Mouse (Mus musculus): ENCODE data around the gene Hist1h2ba.

Hist1h2ba gene

DNA sequence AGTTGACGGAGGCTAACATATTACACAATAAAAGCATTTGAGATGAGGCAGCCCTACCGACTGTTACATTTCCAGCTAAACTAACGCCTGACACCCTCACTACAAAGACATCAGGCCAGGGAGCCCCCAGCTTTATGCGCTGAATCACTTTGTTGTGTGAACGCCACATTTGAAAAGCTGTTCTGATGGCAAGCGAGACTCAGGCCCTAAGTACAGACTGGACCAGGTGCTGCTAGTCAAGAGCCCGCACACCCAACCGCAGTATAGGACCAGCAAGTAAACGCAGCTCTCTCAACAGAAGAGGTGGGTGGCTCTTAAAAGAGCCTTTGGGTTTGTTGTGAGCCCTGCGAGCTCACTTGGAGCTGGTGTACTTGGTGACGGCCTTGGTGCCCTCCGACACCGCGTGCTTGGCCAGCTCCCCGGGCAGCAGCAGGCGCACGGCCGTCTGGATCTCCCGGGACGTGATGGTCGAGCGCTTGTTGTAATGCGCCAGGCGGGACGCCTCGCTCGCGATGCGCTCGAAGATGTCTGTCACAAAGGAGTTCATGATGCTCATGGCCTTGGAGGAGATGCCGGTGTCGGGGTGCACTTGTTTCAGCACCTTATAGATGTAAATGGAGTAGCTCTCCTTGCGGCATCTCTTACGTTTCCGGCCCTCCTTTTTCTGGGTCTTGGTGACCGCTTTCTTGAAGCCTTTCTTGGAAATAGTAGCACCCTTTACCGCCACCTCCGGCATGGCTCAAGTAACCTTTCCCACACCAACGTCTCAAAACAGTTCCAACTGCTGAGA, at the start of gene Hist1h2ba:
TSS of gene Hist1h2ba (minus strand) at position 736 of the 790 bp plus-strand sequence.
- Histone ChIP-seq H3K27me3 (ENCODE audit: control insufficient read depth, insufficient read depth, low read length, poor library complexity, severe bottlenecking) (no peaks in the 10 kb centered on the region), H3K36me3 (ENCODE audit: control insufficient read depth, insufficient read depth, low read length, poor library complexity, severe bottlenecking) (no peaks in the 10 kb centered on the region)
- DNase-seq (ENCODE audit: low read depth, low spot score): no peak

DNA sequence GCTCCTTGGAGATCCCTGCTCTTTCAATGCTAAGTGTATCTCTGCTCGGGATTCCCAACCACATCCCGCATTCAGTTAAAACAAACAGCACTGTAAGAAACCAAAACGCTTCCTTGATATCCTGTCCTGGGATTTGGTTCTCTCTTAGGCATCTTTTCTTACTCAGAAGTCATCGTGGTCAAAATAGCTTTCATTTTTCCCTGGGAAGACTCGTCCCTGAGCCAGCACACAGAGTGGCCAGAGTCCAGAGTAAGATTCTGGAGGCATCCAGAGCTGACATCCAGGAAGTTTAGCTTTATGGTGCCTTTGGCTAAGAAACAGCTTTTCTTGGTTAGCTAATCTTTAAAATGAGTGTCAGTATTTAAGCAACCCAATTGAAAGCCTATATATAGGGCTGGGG, 38.3 kb upstream of the Hist1h2ba start:
- no peak for DNase-seq (ENCODE audit: low read depth, low spot score)
- no peaks in the 10 kb centered on the region for H3K36me3 ChIP-seq (ENCODE audit: control insufficient read depth, insufficient read depth, low read length, poor library complexity, severe bottlenecking)
- no peaks in the 10 kb centered on the region for H3K27me3 ChIP-seq (ENCODE audit: control insufficient read depth, insufficient read depth, low read length, poor library complexity, severe bottlenecking)

DNA sequence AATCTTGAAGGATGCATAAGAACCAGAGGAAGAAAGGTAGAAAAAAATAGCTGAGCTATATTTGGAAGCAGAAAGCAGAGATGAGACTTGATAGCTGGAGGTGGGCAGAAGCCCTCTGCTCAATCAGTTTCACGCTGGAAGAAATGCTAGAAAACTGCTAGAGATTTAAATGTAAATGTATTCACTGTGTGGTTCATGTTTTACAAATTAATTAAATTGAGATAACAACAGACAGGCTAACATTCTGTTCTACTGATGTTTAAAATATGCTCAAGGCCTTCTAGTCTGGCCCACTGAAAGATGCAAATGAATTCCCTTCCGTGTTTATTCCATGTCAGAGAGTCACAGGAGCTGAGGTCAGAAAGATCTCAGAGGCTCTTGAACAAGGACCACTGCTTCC, 37.9 kb upstream of the Hist1h2ba start:
- no peak for DNase-seq (ENCODE audit: low read depth, low spot score)
- no peaks in the 10 kb centered on the region for H3K36me3 ChIP-seq (ENCODE audit: control insufficient read depth, insufficient read depth, low read length, poor library complexity, severe bottlenecking)

DNA sequence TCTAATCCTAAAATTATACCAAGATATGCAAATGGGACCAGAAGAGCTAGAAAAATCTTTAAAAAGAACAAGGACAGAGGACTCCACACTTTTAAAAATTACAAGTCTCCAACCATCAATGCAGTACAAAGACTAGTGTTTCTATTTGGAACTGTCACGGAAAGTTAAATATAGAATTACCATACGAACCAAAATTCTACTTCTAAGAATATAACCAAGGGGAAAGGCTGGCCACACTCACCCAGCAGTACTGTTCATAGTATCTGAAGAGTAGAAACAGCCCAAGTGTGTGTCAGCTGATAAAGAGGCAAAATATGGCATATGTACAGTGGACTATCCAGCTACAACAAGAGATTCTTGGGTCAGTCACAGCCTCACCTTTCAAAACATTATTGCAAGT, 31.0 kb upstream of the Hist1h2ba start:
- Histone ChIP-seq H3K36me3 (ENCODE audit: control insufficient read depth, insufficient read depth, low read length, poor library complexity, severe bottlenecking) (no peaks in the 10 kb centered on the region), H3K27me3 (ENCODE audit: control insufficient read depth, insufficient read depth, low read length, poor library complexity, severe bottlenecking) (no peaks in the 10 kb centered on the region)
- no peak for DNase-seq (ENCODE audit: low read depth, low spot score)

More for the DNA sequence above, 37.9 kb upstream of the Hist1h2ba start:
- H3K27me3 ChIP-seq (ENCODE audit: control insufficient read depth, insufficient read depth, low read length, poor library complexity, severe bottlenecking): no peaks in the 10 kb centered on the region

DNA sequence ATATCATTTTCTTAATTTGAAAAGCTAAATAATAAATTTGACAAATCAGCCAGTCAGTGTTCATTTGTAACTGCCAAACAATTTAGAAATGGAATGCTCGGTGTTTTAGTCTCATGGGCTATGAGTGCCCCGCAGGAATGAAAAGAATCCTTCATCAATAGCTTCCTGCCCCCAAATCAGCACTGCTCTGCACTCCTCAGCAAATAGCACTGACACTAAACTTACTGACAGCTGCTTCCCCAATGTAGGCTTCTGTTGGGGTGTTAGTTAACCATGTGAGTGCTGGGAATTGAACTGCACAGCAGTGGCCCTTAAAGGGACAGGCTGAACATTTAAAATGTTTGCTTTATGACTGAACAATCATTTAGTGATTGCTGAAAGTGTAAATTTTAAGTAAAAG, 25.8 kb upstream of the Hist1h2ba start:
- no peak for DNase-seq (ENCODE audit: low read depth, low spot score)

DNA sequence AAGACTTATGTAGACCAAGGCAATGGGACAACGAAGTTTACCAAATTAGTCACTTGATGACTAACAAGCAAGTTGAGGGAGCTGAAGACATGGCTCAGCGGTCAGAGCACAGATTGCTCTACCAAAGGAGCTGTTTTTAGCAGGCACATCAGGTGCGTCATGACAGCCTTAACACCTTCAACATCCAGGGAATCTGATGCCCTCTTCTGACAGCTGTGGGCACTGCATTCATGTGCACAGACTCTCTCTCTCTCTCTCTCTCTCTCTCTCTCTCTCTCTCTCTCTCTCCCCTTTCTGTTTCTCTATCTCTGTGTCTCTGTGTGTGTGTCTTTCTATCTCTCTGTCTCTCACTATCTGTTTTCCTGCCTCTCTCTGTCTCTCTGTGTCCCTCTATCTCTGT, 17.0 kb upstream of the Hist1h2ba start:
- H3K36me3 ChIP-seq (ENCODE audit: control insufficient read depth, insufficient read depth, low read length, poor library complexity, severe bottlenecking): no peaks in the 10 kb centered on the region
- peak; percentile 85 for DNase-seq (ENCODE audit: low read depth, low spot score)
- no peaks in the 10 kb centered on the region for H3K27me3 ChIP-seq (ENCODE audit: control insufficient read depth, insufficient read depth, low read length, poor library complexity, severe bottlenecking)

More for the DNA sequence above, 25.8 kb upstream of the Hist1h2ba start:
- Histone ChIP-seq H3K36me3 (ENCODE audit: control insufficient read depth, insufficient read depth, low read length, poor library complexity, severe bottlenecking) (no peaks in the 10 kb centered on the region), H3K27me3 (ENCODE audit: control insufficient read depth, insufficient read depth, low read length, poor library complexity, severe bottlenecking) (no peaks in the 10 kb centered on the region)

DNA sequence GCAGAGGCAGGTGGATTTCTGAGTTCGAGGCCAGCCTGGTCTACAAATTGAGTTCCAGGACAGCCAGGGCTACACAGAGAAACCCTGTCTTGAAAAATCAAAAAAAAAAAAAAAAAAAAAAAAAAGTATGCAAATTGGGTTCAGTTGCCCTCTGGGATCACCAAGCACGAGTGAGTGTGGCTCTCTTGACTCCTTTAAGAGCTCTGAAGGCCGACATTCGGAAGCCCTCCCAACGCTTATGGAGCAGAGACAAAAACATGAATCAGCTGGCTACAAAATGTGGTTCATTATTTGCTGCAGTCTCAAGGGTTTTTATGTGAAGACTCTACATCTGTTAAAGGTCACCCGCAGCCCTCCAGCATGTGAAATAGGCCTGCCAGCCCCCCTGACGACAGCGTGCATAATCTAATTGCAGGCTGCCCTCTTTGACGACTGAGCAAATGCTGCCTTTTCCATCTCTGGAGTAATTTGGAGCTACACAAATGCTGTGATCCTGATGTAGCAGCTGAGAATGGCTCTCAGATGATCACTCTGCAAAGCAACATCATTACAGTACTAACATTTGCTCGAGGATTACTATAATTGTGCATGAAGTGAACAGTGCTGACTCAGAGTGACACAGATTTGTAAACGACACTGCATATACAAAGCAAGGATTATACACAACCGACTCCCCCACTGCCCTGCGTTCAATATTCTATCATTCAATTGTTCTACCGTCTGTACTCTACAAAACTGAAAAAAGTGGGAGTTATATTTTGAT, 15.7 kb upstream of the Hist1h2ba start:
- no peaks in the 10 kb centered on the region for H3K36me3 ChIP-seq (ENCODE audit: control insufficient read depth, insufficient read depth, low read length, poor library complexity, severe bottlenecking)
- DNase-seq (ENCODE audit: low read depth, low spot score): no peak
- H3K27me3 ChIP-seq (ENCODE audit: control insufficient read depth, insufficient read depth, low read length, poor library complexity, severe bottlenecking): no peaks in the 10 kb centered on the region

DNA sequence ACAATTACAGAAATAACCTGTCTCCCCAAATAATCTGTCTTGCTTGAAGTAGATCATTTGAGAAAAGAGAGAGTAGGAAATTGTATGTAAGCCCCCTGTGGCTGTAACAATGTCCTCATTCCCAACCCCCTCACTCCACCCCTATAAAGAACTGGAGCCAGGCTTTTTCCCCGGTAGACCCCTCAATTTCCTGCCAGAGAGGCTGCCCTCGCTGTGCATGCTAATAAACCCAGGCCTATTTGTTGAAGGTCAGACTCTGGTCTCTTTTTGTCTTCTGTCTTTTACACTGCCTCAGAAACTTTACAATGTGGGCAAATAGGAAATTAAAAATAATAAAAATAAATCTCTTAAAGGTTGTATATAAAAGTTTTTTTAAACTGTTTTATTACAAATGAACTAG, 12.3 kb upstream of the Hist1h2ba start:
- H3K36me3 ChIP-seq (ENCODE audit: control insufficient read depth, insufficient read depth, low read length, poor library complexity, severe bottlenecking): no peaks in the 10 kb centered on the region
- DNase-seq (ENCODE audit: low read depth, low spot score): no peak
- H3K27me3 ChIP-seq (ENCODE audit: control insufficient read depth, insufficient read depth, low read length, poor library complexity, severe bottlenecking): no peaks in the 10 kb centered on the region

DNA sequence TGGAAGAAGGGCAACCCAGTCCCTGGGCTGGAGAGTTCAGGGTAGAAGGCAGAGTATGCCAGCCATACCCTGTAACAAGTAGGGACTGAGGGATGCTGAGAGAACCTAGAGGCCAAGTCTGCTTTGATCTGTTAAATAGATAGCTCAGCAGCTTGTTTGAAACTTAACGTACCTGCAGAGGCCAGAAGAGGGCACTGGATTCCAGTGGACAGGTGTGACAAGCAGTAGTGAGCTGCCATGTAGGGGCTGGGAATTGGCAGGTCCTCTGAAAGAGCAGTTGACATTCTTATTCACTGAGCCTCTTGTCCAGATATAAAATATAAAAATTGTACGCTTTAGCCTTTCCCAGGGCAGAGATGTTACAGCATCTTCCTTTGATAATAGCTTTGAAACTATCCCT, 8.9 kb upstream of the Hist1h2ba start:
- Histone ChIP-seq H3K27me3 (ENCODE audit: control insufficient read depth, insufficient read depth, low read length, poor library complexity, severe bottlenecking) (no peaks in the 10 kb centered on the region), H3K36me3 (ENCODE audit: control insufficient read depth, insufficient read depth, low read length, poor library complexity, severe bottlenecking) (no peaks in the 10 kb centered on the region)
- peak; percentile 48 for DNase-seq (ENCODE audit: low read depth, low spot score)

DNA sequence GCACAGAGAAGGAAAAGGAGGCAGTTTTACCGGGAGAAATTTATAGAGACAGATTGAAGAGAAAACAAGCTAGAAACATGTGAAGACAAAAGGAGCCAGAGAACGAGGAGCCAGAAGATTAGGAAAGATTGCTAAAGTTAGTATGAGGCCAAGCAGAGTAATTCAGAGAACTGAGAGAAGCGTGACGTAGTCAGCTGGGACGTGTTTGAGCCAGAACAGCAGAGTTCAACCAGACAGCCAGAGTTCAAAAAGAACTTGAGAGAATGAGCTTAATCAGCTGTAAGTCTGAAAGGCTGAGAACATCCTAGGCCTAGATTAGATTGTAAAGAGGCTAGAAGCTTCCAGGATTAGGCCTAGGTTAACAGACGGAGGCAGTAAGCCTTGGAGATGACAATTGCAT, 6.3 kb upstream of the Hist1h2ba start:
- Histone ChIP-seq H3K27me3 (ENCODE audit: control insufficient read depth, insufficient read depth, low read length, poor library complexity, severe bottlenecking) (no peaks in the 10 kb centered on the region), H3K36me3 (ENCODE audit: control insufficient read depth, insufficient read depth, low read length, poor library complexity, severe bottlenecking) (no peaks in the 10 kb centered on the region)
- DNase-seq (ENCODE audit: low read depth, low spot score): no peak

DNA sequence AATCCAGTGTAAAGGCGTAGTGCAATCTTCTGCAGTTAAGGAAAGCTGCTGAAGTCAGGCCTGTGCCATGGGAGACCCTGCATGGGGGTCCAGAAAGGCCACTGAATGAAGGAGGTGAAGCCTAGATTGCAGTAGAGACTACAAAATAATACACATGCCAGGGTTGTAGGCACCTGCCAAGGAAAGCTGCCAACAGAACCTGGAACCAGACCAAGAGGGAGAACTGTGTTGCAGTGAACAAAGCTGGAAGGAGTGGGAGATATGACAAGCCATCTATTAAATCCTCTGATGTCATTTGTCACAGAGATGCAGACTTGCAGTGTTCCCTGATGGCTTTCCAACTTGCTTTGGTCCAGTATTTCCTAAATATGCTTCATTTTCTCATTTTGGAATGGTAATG, 4.7 kb upstream of the Hist1h2ba start:
- DNase-seq (ENCODE audit: low read depth, low spot score): no peak
- no peaks in the 10 kb centered on the region for H3K27me3 ChIP-seq (ENCODE audit: control insufficient read depth, insufficient read depth, low read length, poor library complexity, severe bottlenecking)

DNA sequence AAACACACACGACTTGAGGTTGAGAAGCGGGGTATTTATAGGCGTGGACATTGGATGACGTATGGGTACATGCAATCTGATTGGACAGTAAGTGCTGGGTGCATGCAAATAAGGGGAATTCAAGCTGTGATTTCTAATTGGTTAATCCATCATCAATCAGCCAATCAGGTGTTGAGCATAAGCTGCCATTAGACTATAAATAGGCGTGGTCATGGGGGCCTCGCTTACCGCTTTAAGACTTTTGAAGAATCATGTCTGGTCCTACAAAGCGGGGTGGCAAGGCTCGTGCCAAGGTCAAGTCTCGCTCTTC, 210 bp upstream of the Hist1h2ba start, which contains the start of gene Hist1h2aa:
TSS of gene Hist1h2aa (plus strand) at position 252 of the 310 bp plus-strand sequence.
- no peaks in the 10 kb centered on the region for H3K36me3 ChIP-seq (ENCODE audit: control insufficient read depth, insufficient read depth, low read length, poor library complexity, severe bottlenecking)
- no peak for DNase-seq (ENCODE audit: low read depth, low spot score)
- no peaks in the 10 kb centered on the region for H3K27me3 ChIP-seq (ENCODE audit: control insufficient read depth, insufficient read depth, low read length, poor library complexity, severe bottlenecking)

More for the DNA sequence above, 4.7 kb upstream of the Hist1h2ba start:
- no peaks in the 10 kb centered on the region for H3K36me3 ChIP-seq (ENCODE audit: control insufficient read depth, insufficient read depth, low read length, poor library complexity, severe bottlenecking)

DNA sequence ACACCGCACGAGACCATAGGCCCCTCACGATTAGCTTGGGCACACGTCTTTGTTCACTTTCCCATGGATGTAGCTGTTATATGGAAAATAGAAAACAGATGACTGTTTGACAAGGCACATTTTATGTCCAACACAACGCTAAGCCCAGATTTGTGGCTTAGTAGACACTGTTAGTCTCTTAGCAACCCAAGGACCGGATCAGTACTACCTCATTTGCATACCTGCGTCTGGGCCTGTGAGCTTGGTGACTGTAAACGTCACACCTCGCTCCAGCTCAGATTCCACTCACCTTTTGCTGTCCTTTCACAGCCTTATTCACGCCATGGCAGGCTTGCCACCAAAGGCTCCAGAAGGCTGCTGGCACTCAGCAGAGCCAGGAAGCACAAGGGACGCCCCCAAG, 3.1 kb downstream of the Hist1h2ba start:
- DNase-seq (ENCODE audit: low read depth, low spot score): no peak
- Histone ChIP-seq H3K27me3 (ENCODE audit: control insufficient read depth, insufficient read depth, low read length, poor library complexity, severe bottlenecking) (no peaks in the 10 kb centered on the region), H3K36me3 (ENCODE audit: control insufficient read depth, insufficient read depth, low read length, poor library complexity, severe bottlenecking) (no peaks in the 10 kb centered on the region)

DNA sequence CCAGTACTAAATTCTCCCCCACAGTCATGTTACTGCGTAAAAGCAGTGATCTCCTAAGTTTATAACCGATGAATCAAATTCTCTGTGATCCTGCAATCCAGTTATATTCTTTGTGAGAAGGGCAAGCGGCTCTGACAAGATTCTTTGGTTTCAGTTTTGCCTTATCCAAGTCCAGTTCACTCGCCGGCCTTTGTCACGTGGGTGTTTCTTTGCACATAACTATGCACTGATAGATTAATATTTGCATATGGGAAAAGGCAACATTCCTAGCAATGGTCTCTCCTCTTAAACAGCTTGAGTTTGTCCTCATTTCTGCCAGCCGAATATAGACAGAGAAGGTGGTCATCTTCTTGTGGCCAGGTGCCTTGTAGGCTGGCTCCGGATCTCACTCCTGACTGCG, 3.5 kb downstream of the Hist1h2ba start:
- no peaks in the 10 kb centered on the region for H3K27me3 ChIP-seq (ENCODE audit: control insufficient read depth, insufficient read depth, low read length, poor library complexity, severe bottlenecking)
- DNase-seq (ENCODE audit: low read depth, low spot score): no peak

DNA sequence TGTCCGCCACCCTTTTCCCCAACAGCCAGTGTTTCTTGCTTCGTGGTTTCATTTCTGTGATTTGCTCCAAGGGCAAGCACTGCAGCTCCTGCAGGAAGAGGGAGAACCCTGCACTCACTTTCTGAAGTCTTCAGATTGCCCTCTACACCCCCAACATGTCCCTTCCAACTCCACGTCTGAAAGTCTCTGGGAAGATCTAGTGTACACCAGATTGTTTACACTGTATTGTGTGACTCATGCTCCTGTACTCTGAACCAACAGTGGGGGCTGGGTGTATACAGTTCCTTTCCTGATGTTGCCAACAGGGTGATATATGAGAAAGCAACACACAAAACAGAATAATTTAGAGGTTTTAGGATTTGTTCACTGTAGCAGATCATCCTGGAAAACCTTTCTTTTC, 5.3 kb downstream of the Hist1h2ba start:
- DNase-seq (ENCODE audit: low read depth, low spot score): no peak
- Histone ChIP-seq H3K27me3 (ENCODE audit: control insufficient read depth, insufficient read depth, low read length, poor library complexity, severe bottlenecking) (no peaks in the 10 kb centered on the region), H3K36me3 (ENCODE audit: control insufficient read depth, insufficient read depth, low read length, poor library complexity, severe bottlenecking) (no peaks in the 10 kb centered on the region)

More for the DNA sequence above, 3.5 kb downstream of the Hist1h2ba start:
- H3K36me3 ChIP-seq (ENCODE audit: control insufficient read depth, insufficient read depth, low read length, poor library complexity, severe bottlenecking): no peaks in the 10 kb centered on the region

All from splenic B cell, adult 2 months (primary cell).